Mouse (Mus musculus) forebrain, embryonic 14.5 days (tissue): ENCODE results near the gene Acsl6. TPM values are rescaled to one million over a fixed set of nuclear protein-coding genes. Genes with fewer than 3 reads are reported as not detected.
"Not testable (repeated sequence)": the region's sequence is repeated elsewhere in the genome, so short reads cannot be mapped to it uniquely, and the experiment has no call there.

ENCODE experiments used
- ATAC-seq: fragments of 200-750 bp; cut with Nextera tagmentation; 2 replicates; pipeline ENCODE4 v1.8.0; 2017; ENCODE audit warnings: mild to moderate bottlenecking, moderate library complexity
- DNase-seq: peaks from one replicate; pipeline ENCODE4 v3.0.0-alpha.2; 2015; ENCODE audit warnings: low spot score
- H3K27ac ChIP-seq: fragments of 300-500 bp; sonication (generic); 2 replicates; pipeline ENCODE4 v1.5.1; 2014; ENCODE audit warnings: low read depth, mild to moderate bottlenecking, control low read depth, low read length, moderate library complexity
- H3K27me3 ChIP-seq: fragments of 300-500 bp; sonication (generic); replicated peaks from 2 replicates; pipeline ENCODE4 v1.6.1; 2014; ENCODE audit warnings: low read length, control low read depth, mixed read lengths; ENCODE audit not compliant: control insufficient read depth, insufficient read depth
- H3K36me3 ChIP-seq: fragments of 300-500 bp; sonication (generic); 2 replicates; pipeline ENCODE4 v1.6.1; 2014; ENCODE audit warnings: low read length, control low read depth; ENCODE audit not compliant: control insufficient read depth, insufficient read depth
- H3K4me1 ChIP-seq: fragments of 300-500 bp; sonication (generic); 2 replicates; pipeline ENCODE4 v1.6.1; 2014; ENCODE audit warnings: antibody characterized with exemption, low read length, control low read depth; ENCODE audit not compliant: control insufficient read depth, insufficient read depth
- H3K4me2 ChIP-seq: fragments of 300-500 bp; sonication (generic); 2 replicates; pipeline ENCODE4 v1.6.1; 2014; ENCODE audit warnings: mild to moderate bottlenecking, control low read depth, low read length
- H3K4me3 ChIP-seq: fragments of 300-500 bp; sonication (generic); 2 replicates; pipeline ENCODE4 v1.5.1; 2014; ENCODE audit warnings: low read depth, low read length, control low read depth
- H3K9ac ChIP-seq: fragments of 300-500 bp; sonication (generic); 2 replicates; pipeline ENCODE4 v1.6.1; 2014; ENCODE audit warnings: mild to moderate bottlenecking, low read length, control low read depth, moderate library complexity
- H3K9me3 ChIP-seq: fragments of 300-500 bp; sonication (generic); replicated peaks from 2 replicates; pipeline ENCODE4 v1.6.1; 2016; ENCODE audit warnings: low read length, control low read depth, mixed read lengths; ENCODE audit not compliant: control insufficient read depth
- WGBS: fragments of 180-500 bp; shearing (Covaris S2); extraction: QIAGEN DNeasy Blood & Tissue Kit; methylation state at CpG from one replicate; pipeline ENCODE4 v1.1.7; 2014; 5-methylcytosine and 5-hydroxymethylcytosine counted together
- polyA plus RNA-seq: library from polyadenylated mRNA; unstranded; fragments of >200 nt; fragmentation: Nextera tagmentation; extraction: Ambion mirVana; gene quantifications from 2 replicates; pipeline ENCODE4 v1.2.1, GENCODE M21; 2014

The Acsl6 gene
- polyA plus RNA-seq, 1 experiment from 2014 or later, result 22.1 TPM

DNA sequence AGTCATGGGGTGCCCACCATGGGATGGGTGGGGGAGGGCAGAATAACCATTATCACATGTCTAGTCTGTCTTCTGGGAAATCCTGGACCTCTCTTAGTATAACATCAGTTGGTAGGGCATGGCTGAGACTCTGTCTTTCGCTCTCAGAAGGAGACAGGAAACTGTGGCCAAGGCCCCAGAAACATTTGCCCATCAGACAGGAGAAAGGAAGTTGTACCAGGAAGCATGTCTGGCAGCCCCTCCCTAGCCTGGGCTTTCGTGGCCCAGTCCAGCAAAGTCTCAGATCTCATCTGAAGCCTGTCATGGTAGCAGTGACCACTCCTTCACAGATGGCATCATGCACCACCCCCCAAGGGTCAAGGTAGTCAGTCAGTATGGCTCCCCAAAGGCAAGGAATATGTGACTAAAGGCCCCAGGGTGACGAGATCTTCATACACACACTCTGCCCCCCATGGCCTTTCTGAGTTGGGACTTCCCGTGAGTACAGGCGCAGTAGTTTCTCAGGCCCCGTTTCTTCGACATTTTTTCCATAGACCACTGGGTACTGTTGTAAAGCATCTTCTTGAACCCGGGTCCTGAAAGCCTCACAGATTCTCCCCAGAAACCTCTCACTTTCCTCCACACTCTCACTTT, 15.7 kb upstream of the Acsl6 start:
- Histone ChIP-seq H3K36me3 (no peaks in the 10 kb centered on the region), H3K27ac (no peak overlapping the region), H3K4me1 (no peaks in the 10 kb centered on the region), H3K9me3 (no peaks in the 10 kb centered on the region), H3K4me2 (no peak overlapping the region), H3K9ac (no peak overlapping the region), H3K4me3 (no peak overlapping the region), H3K27me3 (no peaks in the 10 kb centered on the region)
- WGBS, result 89% methylated on average over 8 of the region's 8 CpGs
- no peak for DNase-seq
- no peak for ATAC-seq

DNA sequence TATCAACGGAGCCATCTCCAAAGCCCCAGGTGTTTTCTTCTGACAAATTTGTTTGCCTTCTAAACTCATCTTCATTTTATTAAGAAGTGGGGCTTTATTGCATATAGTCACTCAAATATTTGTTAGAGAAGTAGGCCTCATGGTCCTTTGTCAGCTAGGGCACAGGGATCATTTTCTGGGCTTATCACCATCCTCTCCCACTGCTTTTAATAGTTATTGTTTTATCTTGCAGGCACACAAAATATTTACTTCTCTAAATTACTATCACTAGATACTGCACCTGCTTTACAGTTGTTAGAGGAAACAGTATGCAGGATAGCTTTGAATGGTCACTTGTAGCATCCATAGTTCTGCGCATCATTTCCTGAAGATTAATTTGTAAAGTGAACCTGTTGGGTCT, 11.4 kb upstream of the Acsl6 start:
- ATAC-seq (no peak), DNase-seq (no peak)
- Histone ChIP-seq H3K4me3 (no peak overlapping the region), H3K9me3 (no peaks in the 10 kb centered on the region), H3K4me2 (no peak overlapping the region), H3K27me3 (no peaks in the 10 kb centered on the region), H3K27ac (no peak overlapping the region), H3K9ac (no peak overlapping the region), H3K36me3 (no peaks in the 10 kb centered on the region), H3K4me1 (no peaks in the 10 kb centered on the region)
- WGBS, result 84% methylated on average over 2 of the region's 2 CpGs

GRCm38 (mm10) chr11:54293980-54294807, 9.4 kb upstream of the Acsl6 start:
- Histone ChIP-seq H3K9me3 (no peaks in the 10 kb centered on the region), H3K36me3 (no peaks in the 10 kb centered on the region), H3K4me3 (no peak overlapping the region), H3K9ac (no peak overlapping the region), H3K27me3 (no peaks in the 10 kb centered on the region), H3K4me1 (no peaks in the 10 kb centered on the region), H3K27ac (no peak overlapping the region), H3K4me2 (no peak overlapping the region)
- WGBS, result 86% methylated on average over 12 of the region's 12 CpGs
- ATAC-seq (no peak), DNase-seq (no peak)

- H3K27me3 ChIP-seq, result no peaks in the 10 kb centered on the region
- no peak overlapping the region for H3K27ac ChIP-seq
- H3K4me1 ChIP-seq, result no peaks in the 10 kb centered on the region
- DNase-seq, result no peak
- no peak overlapping the region for H3K9ac ChIP-seq
- ATAC-seq, result no peak
- no peaks in the 10 kb centered on the region for H3K36me3 ChIP-seq
- no peaks in the 10 kb centered on the region for H3K9me3 ChIP-seq
- H3K4me2 ChIP-seq, result no peak overlapping the region
- no peak overlapping the region for H3K4me3 ChIP-seq
- WGBS, result 83% methylated on average over 4 of the region's 4 CpGs
Observed at GRCm38 (mm10) chr11:54295971-54296370, 7.6 kb upstream of the Acsl6 start.

DNA sequence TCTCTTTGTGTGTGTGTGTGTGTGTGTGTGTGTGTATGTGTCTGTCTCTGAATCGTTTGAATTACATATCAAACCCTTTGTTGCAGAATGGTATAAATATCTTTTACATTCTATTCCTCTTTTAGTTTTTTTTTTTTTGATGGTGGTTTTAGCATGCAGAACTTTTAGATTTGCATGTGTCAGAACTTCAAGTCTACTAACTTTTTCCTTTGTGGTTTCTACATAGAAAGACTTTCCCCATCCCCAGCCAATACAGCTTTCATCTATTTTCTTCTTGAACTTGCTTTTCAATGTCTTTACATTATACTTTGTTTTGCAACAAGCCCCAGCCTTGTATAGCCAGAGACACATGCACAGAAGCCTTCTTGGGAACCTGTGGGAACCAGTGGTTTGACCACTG, 6.9 kb upstream of the Acsl6 start:
- Histone ChIP-seq H3K27me3 (no peaks in the 10 kb centered on the region), H3K27ac (no peak overlapping the region), H3K4me1 (no peaks in the 10 kb centered on the region), H3K9ac (no peak overlapping the region), H3K4me3 (no peak overlapping the region), H3K4me2 (no peak overlapping the region), H3K36me3 (no peaks in the 10 kb centered on the region), H3K9me3 (no peaks in the 10 kb centered on the region)
- 94% methylated on average over 1 of the region's 1 CpGs for WGBS
- no peak for ATAC-seq
- no peak for DNase-seq

GRCm38 (mm10) chr11:54297471-54297870, 6.1 kb upstream of the Acsl6 start:
- 85% methylated on average over 2 of the region's 2 CpGs for WGBS
- H3K4me1 ChIP-seq, H3K4me2 ChIP-seq, H3K36me3 ChIP-seq, DNase-seq, H3K9ac ChIP-seq, ATAC-seq, H3K4me3 ChIP-seq, H3K27me3 ChIP-seq, H3K9me3 ChIP-seq, H3K27ac ChIP-seq: not testable (repeated sequence)

- DNase-seq (no peak), ATAC-seq (no peak)
- Histone ChIP-seq H3K36me3 (no peaks in the 10 kb centered on the region), H3K4me2 (no peak overlapping the region), H3K4me1 (peaks cover 5% of the 10 kb centered on the region; the same call in 1 of the 2 replicates), H3K9ac (no peak overlapping the region), H3K27me3 (no peaks in the 10 kb centered on the region), H3K27ac (no peak overlapping the region), H3K4me3 (no peak overlapping the region), H3K9me3 (no peaks in the 10 kb centered on the region)
Observed at GRCm38 (mm10) chr11:54298777-54299176, 4.8 kb upstream of the Acsl6 start.

GRCm38 (mm10) chr11:54301994-54302393, 1.6 kb upstream of the Acsl6 start:
- Histone ChIP-seq H3K4me1 (peaks cover 8% of the 10 kb centered on the region), H3K4me3 (no peak overlapping the region), H3K9me3 (no peaks in the 10 kb centered on the region), H3K4me2 (no peak overlapping the region), H3K27ac (no peak overlapping the region), H3K36me3 (no peaks in the 10 kb centered on the region), H3K9ac (no peak overlapping the region), H3K27me3 (no peaks in the 10 kb centered on the region)
- ATAC-seq (no peak), DNase-seq (no peak)
- 92% methylated on average over 8 of the region's 8 CpGs for WGBS

GRCm38 (mm10) chr11:54302606-54303005, 992 bp upstream of the Acsl6 start:
- H3K4me3 ChIP-seq, result no peak overlapping the region

More at GRCm38 (mm10) chr11:54302606-54303005, 992 bp upstream of the Acsl6 start:
- Histone ChIP-seq H3K4me1 (peaks cover 8% of the 10 kb centered on the region), H3K36me3 (no peaks in the 10 kb centered on the region), H3K9me3 (no peaks in the 10 kb centered on the region), H3K9ac (no peak overlapping the region), H3K27ac (no peak overlapping the region), H3K27me3 (no peaks in the 10 kb centered on the region), H3K4me2 (no peak overlapping the region)
- ATAC-seq (no peak), DNase-seq (no peak)
- 85% methylated on average over 3 of the region's 3 CpGs for WGBS
